Mouse (Mus musculus): ENCODE data around the gene Emp3. TPM values are rescaled to one million over a fixed set of nuclear protein-coding genes. Genes with fewer than 3 reads are reported as not detected.

Emp3 gene
- polyA plus RNA-seq, 1 experiment from 2014 or later: 92.8 TPM

DNA sequence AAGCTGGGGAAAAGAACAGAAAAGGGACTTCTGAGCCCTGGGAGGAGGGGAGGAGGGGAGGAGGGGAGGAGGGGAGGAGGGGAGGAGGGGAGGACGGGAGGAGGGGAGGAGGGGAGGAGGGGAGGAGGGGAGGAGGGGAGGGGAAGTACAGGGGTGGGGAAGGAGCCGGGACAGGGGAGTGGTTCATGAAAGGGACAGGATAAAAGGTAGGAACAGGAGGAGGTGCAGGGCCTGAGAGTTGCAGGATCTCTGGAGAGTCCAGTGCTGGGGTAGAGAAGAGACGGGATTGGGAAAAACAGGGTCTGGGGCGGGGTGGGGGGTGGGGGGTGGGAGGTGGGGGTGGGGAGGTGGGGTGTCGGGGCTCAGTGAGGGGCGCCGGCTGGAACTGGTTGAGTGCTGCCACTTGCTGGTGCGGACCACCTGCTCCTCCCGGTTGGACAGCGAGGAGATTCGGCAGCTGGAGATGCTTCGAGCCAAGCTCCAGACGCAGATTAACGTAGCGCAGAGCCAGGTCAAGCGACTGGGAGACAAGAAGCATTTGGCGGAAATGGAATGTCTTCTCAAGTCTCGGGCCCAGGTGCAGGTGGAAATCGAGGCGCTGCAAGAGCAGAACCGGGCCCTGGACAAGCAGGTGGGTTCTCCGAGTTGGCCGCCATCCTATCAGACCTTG lies 7.6 kb upstream of the Emp3 start:
- H3K36me3 ChIP-seq (ENCODE audit: control insufficient read depth, insufficient read depth): no peaks in the 10 kb centered on the region; the same call in 1 of the 2 replicates
- no peak for ATAC-seq (replicated peaks; ENCODE audit: extremely low read depth, insufficient read depth, low FRiP score)
- peaks cover 9% of the 10 kb centered on the region for H3K27me3 ChIP-seq (ENCODE audit: control insufficient read depth, insufficient read depth, low read length)
- no peak overlapping the region for H3K4me3 ChIP-seq (ENCODE audit: low read length)
- 24% methylated on average over 20 of the region's 23 CpGs for WGBS
- no peak overlapping the region for H3K4me2 ChIP-seq (ENCODE audit: low read depth, low read length)
- peaks cover 18% of the 10 kb centered on the region for H3K9me3 ChIP-seq (replicated peaks; ENCODE audit: control insufficient read depth, low read length)
- no peaks in the 10 kb centered on the region for H3K4me1 ChIP-seq (ENCODE audit: control insufficient read depth, insufficient read depth, low read length)
- no peak overlapping the region for H3K9ac ChIP-seq (ENCODE audit: low read length)
- no peak overlapping the region for H3K27ac ChIP-seq (ENCODE audit: low read length)

DNA sequence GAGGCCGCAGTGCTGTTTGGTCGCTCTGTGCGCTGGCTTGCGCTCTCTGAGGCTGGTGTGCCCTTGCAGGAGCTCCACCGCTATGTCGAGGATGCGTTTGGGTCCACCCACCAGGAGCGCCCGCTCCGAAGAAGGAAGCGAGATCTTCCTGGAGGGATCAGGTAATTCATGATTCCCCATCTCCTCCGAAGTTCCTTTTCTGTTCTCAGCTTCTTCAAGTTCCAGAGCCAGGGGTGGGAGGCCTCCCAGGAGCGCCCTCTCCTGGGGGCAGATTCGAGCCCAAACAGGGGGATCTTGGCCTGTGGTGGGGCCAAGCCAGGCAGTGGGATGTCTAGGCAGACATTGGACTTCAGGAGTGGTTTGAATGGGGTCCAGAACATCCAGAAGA lies 3.2 kb upstream of the Emp3 start:
- peaks cover 6% of the 10 kb centered on the region; the same call in 1 of the 2 replicates for H3K9me3 ChIP-seq (replicated peaks; ENCODE audit: control insufficient read depth, low read length)
- H3K36me3 ChIP-seq (ENCODE audit: control insufficient read depth, insufficient read depth): no peaks in the 10 kb centered on the region
- H3K27ac ChIP-seq (ENCODE audit: low read length): peak overlapping the region; percentile 95
- H3K27me3 ChIP-seq (ENCODE audit: control insufficient read depth, insufficient read depth, low read length): peaks cover 9% of the 10 kb centered on the region
- peak overlapping the region; percentile 67 for H3K9ac ChIP-seq (ENCODE audit: low read length)
- WGBS: 18% methylated on average over 14 of the region's 14 CpGs
- peaks cover 8% of the 10 kb centered on the region for H3K4me1 ChIP-seq (ENCODE audit: control insufficient read depth, insufficient read depth, low read length)
- peak overlapping the region; percentile 63 for H3K4me3 ChIP-seq (ENCODE audit: low read length)
- peak overlapping the region; percentile 83 for H3K4me2 ChIP-seq (ENCODE audit: low read depth, low read length)
- no peak for ATAC-seq (replicated peaks; ENCODE audit: extremely low read depth, insufficient read depth, low FRiP score)

DNA sequence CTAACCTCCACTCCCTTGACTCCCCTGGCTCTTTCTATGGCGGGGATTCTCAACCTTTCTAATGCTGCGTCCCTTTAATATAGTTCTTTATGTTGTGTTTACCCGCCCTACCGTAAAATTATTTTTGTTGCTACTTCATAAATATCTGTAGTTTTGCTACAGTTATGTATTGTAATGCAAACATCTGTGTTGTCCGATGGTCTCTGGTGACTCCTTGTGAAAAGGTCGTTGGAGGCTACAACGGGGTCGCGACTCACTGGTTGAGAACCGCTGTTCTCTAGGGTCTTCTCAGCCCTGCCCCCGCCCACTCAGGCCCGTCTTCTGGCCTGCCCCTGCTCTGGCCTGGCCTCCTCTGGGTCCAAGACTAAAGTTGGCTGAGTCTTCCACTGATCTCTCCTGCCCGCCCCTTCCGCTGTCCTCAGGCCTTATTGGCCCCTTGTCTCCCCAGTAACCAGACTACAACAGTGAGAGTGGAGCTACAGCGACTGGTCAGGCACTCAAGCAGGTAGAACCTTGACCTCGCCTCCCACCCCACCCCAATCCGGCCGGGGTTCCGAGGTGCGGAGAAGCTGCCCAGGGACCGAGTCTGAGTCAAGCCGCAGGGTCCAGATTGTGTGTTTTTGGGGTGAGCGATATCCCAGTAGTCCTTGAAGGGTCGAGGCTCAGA lies 2.7 kb upstream of the Emp3 start, which contains the start of gene Ccdc114:
Gene Ccdc114 (plus strand): TSS at position 311 of the 667 bp plus-strand sequence.
- peak within 1 kb of the TSS; percentile 95 for H3K27ac ChIP-seq (ENCODE audit: low read length)
- H3K4me2 ChIP-seq (ENCODE audit: low read depth, low read length): peak within 1 kb of the TSS; percentile 83
- 6% methylated on average over 24 of the region's 24 CpGs for WGBS
- H3K9ac ChIP-seq (ENCODE audit: low read length): peak within 1 kb of the TSS; percentile 70
- H3K9me3 ChIP-seq (replicated peaks; ENCODE audit: control insufficient read depth, low read length): peaks cover 6% of the 10 kb centered on the region; the same call in 1 of the 2 replicates
- H3K27me3 ChIP-seq (ENCODE audit: control insufficient read depth, insufficient read depth, low read length): peaks cover 6% of the 10 kb centered on the region
- H3K36me3 ChIP-seq (ENCODE audit: control insufficient read depth, insufficient read depth): no peaks in the 10 kb centered on the region
- peaks cover 8% of the 10 kb centered on the region for H3K4me1 ChIP-seq (ENCODE audit: control insufficient read depth, insufficient read depth, low read length)
- ATAC-seq (replicated peaks; ENCODE audit: extremely low read depth, insufficient read depth, low FRiP score): peak; percentile 65
- peak within 1 kb of the TSS; percentile 63 for H3K4me3 ChIP-seq (ENCODE audit: low read length)

DNA sequence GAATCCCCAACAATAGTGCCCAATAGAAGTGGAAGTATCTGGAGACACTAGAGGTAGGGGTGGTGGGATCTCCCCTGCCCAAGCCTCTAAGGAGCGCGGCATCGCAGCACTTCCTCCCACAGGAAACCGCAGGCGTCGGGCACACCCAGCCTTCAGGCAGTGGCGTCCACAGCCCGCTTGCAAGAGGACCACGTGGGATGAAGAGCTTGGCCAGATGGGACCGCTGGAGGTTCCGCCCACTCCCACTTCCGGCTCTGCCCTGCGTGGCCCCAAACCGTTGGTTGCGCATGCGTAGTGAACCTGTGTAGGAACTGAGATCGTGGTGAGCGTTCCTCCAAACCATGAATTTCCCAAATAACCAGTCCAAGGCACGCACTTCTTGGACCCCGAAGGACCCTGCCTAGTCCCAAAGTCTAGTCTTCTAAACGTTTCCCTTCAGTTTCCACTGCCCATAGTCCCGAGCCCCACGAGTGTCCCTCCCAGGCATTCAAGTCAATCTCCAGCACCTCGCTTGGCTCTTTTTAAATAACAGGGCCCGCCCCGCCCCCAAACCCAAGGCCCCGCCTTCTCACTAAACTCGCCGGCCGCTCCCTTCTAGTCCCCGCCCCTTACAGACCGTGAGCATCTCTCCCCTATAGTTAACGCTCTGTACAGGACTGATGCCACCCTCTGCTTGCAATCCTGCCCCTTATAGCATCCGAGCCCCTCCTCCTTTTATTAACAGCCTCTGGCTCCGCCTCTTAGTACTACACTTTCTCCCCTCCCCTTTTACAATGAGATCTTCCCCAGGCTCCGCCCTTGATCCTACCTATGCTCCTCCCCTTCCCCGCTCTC lies 1.9 kb upstream of the Emp3 start:
- WGBS: 1% methylated on average over 37 of the region's 37 CpGs
- H3K9ac ChIP-seq (ENCODE audit: low read length): peak overlapping the region; percentile 70
- H3K27me3 ChIP-seq (ENCODE audit: control insufficient read depth, insufficient read depth, low read length): peaks cover 4% of the 10 kb centered on the region
- H3K4me3 ChIP-seq (ENCODE audit: low read length): peak overlapping the region; percentile 63
- peaks cover 8% of the 10 kb centered on the region for H3K4me1 ChIP-seq (ENCODE audit: control insufficient read depth, insufficient read depth, low read length)
- peaks cover 6% of the 10 kb centered on the region; the same call in 1 of the 2 replicates for H3K9me3 ChIP-seq (replicated peaks; ENCODE audit: control insufficient read depth, low read length)
- no peaks in the 10 kb centered on the region for H3K36me3 ChIP-seq (ENCODE audit: control insufficient read depth, insufficient read depth)
- peak; percentile 85 for ATAC-seq (replicated peaks; ENCODE audit: extremely low read depth, insufficient read depth, low FRiP score)
- peak overlapping the region; percentile 83 for H3K4me2 ChIP-seq (ENCODE audit: low read depth, low read length)
- peak overlapping the region; percentile 95 for H3K27ac ChIP-seq (ENCODE audit: low read length)

DNA sequence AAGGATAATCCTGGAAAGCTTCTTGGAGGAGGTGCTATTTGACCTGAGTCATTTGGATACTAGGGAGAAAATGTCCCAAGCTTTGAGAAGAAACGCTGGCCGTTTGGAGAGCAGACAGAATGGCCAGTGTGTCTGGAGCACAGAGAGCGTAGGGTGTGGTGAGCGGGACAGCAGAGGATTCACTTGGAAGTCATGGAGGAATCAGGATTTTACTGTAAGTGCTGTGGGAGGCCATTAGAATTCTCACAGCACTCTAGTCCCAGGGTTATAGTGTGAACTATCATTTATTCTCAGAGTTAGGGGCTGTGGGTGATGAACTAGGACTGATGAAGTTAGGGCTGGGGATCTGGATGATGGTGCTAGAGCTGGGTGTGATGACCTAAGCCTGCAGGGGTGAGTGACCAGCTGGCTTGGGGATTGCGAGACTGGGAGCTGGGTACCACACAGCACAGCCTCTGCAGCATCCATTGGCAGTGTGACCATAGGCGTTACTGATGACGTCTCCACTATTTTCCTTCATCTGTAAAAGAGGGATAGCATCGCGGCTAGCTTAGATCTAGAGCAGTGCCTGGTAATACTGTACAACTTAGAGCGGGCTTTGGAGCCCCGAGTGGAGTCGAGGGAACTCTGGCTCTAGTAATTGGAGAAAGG lies 871 bp upstream of the Emp3 start:
- Histone ChIP-seq H3K9ac (ENCODE audit: low read length) (peak overlapping the region; percentile 70), H3K4me3 (ENCODE audit: low read length) (no peak overlapping the region; the same call in 1 of the 2 replicates), H3K4me1 (ENCODE audit: control insufficient read depth, insufficient read depth, low read length) (peaks cover 17% of the 10 kb centered on the region)

DNA sequence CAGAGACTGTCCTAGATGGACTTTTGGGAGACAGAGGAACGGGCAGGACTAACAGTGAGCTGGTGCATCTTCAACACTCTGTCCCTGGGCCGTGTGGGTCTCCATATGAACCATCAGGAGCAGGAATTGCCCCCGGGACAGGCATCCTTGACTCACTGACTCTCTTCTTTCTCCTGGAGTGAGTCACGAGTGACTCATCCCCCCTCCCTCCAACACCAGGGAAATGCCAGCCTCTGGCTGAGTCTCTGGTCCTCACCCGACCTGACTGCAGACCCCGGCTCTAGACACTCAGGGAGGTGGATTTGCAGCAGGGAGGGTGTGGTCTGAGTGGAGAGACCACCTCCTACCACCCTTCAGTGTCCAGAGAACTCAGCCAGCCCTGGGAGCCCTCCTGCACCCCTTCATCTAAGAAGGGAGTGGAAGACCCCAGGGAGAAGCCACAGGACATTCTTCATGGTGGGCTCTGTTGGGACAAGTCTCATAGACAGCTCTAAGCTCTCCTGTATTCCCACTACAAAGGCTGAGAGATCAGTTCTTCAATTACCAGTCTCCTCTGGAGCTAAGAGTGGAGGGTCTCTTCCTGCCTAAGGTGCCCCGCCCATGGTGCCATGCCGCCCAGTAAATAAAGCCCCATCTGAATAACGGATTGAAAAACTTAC lies 492 bp downstream of the Emp3 start:
- peak overlapping the region; percentile 43 for H3K4me3 ChIP-seq (ENCODE audit: low read length)
- peak overlapping the region; percentile 51 for H3K4me2 ChIP-seq (ENCODE audit: low read depth, low read length)
- ATAC-seq (replicated peaks; ENCODE audit: extremely low read depth, insufficient read depth, low FRiP score): no peak
- peaks cover 4% of the 10 kb centered on the region; the same call in 1 of the 2 replicates for H3K9me3 ChIP-seq (replicated peaks; ENCODE audit: control insufficient read depth, low read length)
- no peaks in the 10 kb centered on the region for H3K36me3 ChIP-seq (ENCODE audit: control insufficient read depth, insufficient read depth)
- H3K27me3 ChIP-seq (ENCODE audit: control insufficient read depth, insufficient read depth, low read length): no peaks in the 10 kb centered on the region
- peak overlapping the region; percentile 34 for H3K27ac ChIP-seq (ENCODE audit: low read length)
- H3K9ac ChIP-seq (ENCODE audit: low read length): peak overlapping the region; percentile 53
- H3K4me1 ChIP-seq (ENCODE audit: control insufficient read depth, insufficient read depth, low read length): peaks cover 25% of the 10 kb centered on the region
- 29% methylated on average over 9 of the region's 9 CpGs for WGBS

More for the DNA sequence above, 871 bp upstream of the Emp3 start:
- WGBS: 78% methylated on average over 12 of the region's 12 CpGs
- Histone ChIP-seq H3K27me3 (ENCODE audit: control insufficient read depth, insufficient read depth, low read length) (no peaks in the 10 kb centered on the region), H3K9me3 (replicated peaks; ENCODE audit: control insufficient read depth, low read length) (peaks cover 4% of the 10 kb centered on the region; the same call in 1 of the 2 replicates), H3K27ac (ENCODE audit: low read length) (peak overlapping the region; percentile 95), H3K4me2 (ENCODE audit: low read depth, low read length) (peak overlapping the region; percentile 83), H3K36me3 (ENCODE audit: control insufficient read depth, insufficient read depth) (no peaks in the 10 kb centered on the region)
- no peak for ATAC-seq (replicated peaks; ENCODE audit: extremely low read depth, insufficient read depth, low FRiP score)

DNA sequence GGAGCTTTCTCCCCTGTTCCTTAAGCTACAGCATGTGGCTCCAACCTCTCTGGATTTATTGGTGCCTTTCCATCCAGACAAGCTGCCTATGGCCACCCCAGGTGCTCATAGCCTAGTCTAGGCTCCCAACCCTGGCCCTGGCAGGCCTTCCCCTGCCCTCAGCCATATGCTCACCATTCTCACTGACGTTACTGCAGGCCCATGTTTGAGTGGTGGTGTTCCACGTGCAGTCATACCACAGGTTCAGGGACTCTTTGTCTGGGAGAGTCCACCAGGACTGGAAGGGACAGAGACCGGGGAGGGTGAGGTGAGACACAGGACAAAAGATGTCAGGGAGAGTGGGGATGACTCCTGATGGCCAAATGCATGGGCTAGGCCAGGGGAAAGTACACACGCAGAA lies 1.4 kb downstream of the Emp3 start:
- Histone ChIP-seq H3K27me3 (ENCODE audit: control insufficient read depth, insufficient read depth, low read length) (no peaks in the 10 kb centered on the region), H3K9me3 (replicated peaks; ENCODE audit: control insufficient read depth, low read length) (no peaks in the 10 kb centered on the region), H3K27ac (ENCODE audit: low read length) (peak overlapping the region; percentile 34; the same call in 1 of the 2 replicates), H3K36me3 (ENCODE audit: control insufficient read depth, insufficient read depth) (no peaks in the 10 kb centered on the region), H3K4me3 (ENCODE audit: low read length) (peak overlapping the region; percentile 43), H3K9ac (ENCODE audit: low read length) (peak overlapping the region; percentile 53), H3K4me2 (ENCODE audit: low read depth, low read length) (peak overlapping the region; percentile 51), H3K4me1 (ENCODE audit: control insufficient read depth, insufficient read depth, low read length) (peaks cover 25% of the 10 kb centered on the region)
- WGBS: 65% methylated on average over 4 of the region's 4 CpGs
- no peak for ATAC-seq (replicated peaks; ENCODE audit: extremely low read depth, insufficient read depth, low FRiP score)

DNA sequence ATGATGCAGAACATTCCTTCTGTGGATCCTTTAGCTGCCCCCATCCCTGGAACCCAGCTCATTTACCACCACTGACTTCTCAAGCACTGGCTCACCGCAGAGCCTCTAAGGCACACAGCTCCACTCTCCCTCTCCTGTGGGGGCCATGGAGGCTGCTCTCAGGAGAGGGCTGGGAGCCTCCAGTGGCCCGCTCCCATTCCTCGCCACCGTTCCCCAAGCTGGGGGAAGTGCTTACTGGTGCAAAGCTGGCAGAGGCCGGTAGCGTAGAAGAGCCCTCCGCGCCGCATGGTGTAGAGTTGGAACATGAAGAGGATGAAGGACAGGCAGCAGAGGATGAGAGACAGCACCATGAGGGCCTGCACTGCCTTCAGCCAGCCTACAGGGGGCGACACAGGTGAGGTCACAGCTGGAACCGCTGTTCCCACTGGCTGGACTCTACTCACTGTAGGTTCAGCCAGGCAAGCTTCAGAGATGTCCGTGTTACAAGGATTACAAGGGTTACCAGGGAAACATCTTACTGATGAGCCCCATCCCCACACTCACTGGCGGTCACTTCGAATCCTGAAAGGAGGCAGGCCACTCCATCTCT lies 2.0 kb downstream of the Emp3 start:
- Histone ChIP-seq H3K9ac (ENCODE audit: low read length) (no peak overlapping the region), H3K36me3 (ENCODE audit: control insufficient read depth, insufficient read depth) (no peaks in the 10 kb centered on the region), H3K4me3 (ENCODE audit: low read length) (no peak overlapping the region), H3K4me1 (ENCODE audit: control insufficient read depth, insufficient read depth, low read length) (peaks cover 25% of the 10 kb centered on the region), H3K27me3 (ENCODE audit: control insufficient read depth, insufficient read depth, low read length) (no peaks in the 10 kb centered on the region), H3K9me3 (replicated peaks; ENCODE audit: control insufficient read depth, low read length) (no peaks in the 10 kb centered on the region), H3K27ac (ENCODE audit: low read length) (no peak overlapping the region), H3K4me2 (ENCODE audit: low read depth, low read length) (peak overlapping the region; percentile 51; the same call in 1 of the 2 replicates)
- no peak for ATAC-seq (replicated peaks; ENCODE audit: extremely low read depth, insufficient read depth, low FRiP score)
- WGBS: 64% methylated on average over 14 of the region's 14 CpGs
